Mouse (Mus musculus): ENCODE data around the gene Jam2.

Jam2 gene

DNA sequence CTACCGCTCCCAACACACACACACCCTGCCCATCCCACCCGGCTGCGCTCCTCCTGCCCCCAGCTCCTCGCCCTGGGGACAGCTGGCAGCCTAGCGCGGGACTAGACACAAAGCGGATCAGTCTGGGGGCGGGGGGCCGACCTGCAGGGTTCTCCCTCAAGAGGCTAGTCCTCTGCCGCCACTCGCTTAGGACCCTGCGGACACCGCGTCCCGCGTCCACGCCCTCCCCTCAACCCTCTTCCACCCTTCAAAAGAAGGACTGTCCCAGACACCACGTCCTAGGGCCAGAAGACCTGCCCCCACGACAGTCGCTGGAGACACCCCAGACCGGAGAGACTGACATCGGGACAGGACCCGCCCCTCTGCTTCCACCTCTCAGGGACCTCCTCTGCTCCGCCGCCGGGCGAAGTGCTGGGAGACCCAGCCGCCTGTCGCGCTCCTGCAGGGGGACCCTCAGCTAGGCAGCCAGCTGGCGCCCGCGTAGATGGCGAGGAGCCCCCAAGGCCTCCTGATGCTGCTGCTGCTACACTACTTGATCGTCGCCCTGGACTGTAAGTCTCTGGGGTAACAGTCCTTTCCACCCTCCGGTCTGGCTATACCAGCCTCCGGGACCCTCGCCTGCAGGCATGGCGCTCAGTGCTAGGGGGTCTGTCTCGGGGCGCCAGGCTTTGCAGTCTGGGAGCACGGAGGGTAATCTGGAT, at the start of gene Jam2:
Gene Jam2 (plus strand): TSS at position 121 of the 701 bp plus-strand sequence.
- peak; percentile 75 for DNase-seq

- DNase-seq: no peak
Measured at GRCm38 (mm10) chr16:84734806-84735165, 39.1 kb upstream of the Jam2 start.

DNA sequence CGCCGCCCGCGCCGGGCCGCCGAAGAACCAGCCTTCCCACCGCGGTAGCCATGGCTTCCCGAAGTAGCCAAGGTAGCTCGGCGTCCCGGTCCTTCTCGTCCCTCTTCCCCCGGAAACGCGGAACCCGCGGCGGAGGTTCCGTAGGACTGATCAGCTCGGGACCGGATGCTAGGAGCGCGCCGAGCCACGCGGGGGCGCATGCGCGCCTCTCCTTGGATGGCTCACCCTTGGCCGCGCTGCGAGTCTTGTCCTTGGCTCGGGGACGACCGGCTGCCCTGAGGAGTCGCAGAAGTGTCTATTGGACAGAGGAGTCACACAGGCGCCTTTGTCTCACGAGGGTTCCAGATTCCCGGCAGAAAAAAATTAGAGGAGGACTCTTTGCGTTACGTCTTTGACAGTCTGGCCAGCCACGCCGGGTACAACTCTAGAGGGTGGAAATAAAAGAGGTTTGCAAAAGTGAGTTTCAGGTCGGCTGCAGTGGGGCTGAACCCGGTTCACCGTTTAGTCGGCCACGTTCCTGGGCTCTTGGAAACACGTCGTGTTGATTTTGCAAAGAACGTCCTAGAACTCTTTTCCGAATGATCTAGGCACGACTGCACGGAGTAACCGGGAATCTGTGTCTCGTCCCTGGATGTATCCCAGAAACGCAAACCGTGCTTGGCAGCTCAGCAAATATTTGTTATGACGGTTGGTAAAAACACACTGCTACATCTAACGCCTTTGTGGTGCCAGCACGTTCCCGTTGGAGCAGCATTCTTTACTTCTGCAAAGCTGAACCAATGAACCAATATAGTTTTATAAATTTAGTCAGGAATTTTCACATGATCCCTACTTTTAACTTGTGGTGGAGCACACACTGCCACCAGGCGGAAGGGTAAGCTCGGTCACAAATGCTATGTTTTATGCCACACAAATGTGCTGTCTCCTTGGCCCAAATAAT, 38.5 kb upstream of the Jam2 start, which contains the start of gene Mrpl39:
Gene Mrpl39 (minus strand): TSS at position 577 of the 940 bp plus-strand sequence.
- peak; percentile 97 for DNase-seq

- no peak for DNase-seq
Measured at GRCm38 (mm10) chr16:84737358-84737757, 36.6 kb upstream of the Jam2 start.

DNA sequence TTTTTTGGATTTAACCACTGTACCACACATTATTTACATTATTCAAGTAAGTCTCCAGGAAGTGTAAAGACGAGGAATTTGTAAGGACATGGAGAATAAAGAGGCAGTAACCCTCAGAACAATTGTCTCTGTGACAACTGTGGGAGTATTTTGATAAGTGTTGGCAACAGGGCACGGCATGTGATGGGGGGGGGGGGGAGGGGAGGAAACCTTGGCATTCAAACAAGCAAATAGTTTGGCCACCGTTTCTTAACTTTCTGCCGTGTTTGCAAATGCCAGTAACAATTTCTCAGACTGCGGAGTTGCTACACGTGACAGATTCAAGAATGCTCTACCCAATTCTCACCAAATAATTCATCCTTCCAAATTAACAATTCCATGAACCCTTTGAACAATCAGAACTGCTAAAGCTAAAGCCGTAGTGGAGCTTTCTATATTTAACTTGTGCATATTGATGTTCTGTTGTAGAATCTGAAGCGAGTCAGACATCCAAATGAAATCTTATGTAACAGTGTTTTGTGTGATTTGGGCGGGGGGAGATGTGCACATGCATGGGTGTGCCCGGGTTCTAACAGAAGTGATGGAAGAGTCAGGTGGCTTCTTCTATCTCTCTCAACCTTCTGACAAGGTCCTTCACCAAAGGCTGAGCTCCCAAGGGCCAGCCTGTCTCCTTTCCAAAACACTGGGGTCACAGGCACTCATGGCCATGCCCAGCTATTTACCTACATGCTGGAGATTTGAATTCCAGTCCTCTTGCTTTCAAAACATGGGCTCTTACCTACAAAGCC, 29.0 kb upstream of the Jam2 start:
- no peak for DNase-seq

GRCm38 (mm10) chr16:84745721-84746306, 28.1 kb upstream of the Jam2 start:
- no peak for DNase-seq

GRCm38 (mm10) chr16:84767956-84768355, 6.0 kb upstream of the Jam2 start:
- no peak for DNase-seq

DNA sequence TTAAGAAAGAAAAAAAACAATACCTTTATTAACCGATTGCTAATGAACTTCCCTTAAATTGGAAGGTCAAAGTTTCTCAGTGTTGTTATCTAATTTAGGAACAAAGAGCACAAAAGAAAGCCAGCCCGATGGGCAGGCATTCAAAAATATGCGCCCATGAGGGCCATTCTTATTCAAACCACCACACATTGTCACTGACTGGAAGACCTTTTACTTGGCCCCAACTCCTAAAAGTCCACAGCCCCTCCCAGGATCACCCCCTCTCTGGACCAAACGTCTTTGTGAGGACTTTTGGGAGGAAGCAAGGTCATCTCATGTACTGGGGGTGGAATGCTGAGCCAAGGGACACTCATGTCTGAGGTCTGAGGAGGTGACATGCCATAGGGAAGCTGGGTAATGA, 4.7 kb upstream of the Jam2 start:
- no peak for DNase-seq

DNA sequence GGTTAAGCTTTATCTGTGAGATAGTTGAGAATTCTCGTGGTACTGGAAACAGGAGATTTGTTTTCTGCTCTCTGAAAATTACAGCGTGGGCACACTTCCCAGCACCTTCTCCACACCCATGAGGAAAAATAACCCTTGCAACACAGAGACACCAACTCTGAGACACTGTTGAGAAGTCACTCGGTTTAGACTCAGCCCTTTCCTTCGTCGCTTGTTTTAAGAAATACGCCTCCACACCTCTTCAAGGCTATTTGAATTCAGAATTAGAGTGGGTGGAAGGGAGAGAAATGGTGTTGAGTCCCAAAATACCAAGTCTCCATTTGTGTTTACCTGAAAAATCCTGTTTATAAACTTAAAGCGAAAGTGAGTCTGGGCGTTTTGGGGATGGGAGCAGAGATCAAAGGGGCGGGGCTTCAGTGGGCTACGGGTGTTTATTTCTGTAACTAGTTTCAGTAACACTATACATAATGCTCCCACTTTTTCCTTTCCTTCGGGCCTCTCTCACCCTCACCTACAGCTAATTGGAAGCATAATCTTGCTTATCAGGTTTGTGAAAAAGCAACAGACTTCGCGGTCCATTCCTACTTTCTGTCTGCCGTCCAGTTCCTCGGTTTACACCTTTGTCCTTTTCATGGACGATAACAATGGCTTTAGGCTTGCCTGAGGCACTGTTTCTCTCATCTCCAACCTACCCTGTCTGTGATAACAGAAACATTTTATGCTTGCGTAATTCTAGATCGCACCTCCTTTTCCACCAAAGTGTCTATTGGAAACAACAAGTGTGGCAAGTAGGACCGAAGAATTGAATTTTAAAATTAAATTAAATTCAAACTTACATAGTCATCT, 4.1 kb upstream of the Jam2 start:
- no peak for DNase-seq

DNA sequence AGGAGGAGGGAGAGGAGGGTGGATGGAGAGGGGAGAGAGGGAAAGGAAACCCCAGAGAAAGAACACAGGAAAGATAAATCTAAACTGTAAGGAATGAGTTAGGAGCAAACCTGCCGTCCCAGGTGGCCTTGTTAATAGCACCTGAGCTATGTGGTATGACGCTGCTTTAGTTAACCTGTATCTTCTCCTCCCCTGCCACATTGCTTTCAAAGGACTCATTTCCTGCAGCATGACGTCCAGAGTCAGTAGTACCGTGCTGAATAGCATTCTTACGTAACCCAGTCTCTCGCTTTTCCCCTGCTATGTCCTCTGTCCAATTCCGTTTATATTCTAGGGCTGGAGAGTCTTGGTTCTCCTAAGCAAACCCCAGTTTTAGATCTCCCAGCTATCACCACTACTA, 3.0 kb upstream of the Jam2 start:
- no peak for DNase-seq

GRCm38 (mm10) chr16:84771461-84771860, 2.5 kb upstream of the Jam2 start:
- DNase-seq: no peak

DNA sequence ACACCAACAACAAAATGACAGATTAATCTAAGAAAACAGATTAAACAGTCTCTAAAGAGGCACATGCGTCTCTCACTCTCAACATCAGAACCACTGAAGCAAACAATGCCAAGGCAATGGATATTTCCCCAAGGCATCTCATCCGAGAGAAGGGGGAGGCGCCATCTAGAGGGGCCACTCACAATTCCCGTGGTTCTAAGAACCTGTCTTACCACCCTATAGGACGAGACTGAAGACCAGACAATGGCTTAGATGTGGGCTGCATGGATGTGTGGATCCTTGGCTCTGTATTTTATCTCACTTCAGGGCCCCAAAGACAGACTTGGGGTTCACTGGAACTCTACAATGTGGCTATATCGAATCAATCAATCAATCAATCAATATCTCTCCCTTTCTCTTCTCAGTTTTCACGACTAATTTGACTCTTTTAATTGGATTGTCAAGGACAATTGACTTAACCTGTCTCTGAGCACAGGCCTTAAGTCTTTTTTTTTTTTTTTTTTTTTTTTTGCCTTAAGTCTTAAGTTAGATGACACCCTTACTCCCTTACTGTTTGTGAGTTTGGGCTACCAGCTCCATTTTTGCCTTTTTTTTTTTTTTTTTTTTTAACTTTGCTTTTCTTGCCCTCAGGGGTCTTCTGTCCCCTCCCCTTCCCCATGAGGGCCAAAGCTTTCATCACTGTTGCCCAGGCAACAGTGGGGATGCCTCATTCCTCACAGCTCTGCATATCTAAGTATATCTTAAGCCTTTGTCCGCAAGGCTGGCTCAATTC, 1.2 kb upstream of the Jam2 start:
- DNase-seq: no peak

- DNase-seq: no peak
Measured at GRCm38 (mm10) chr16:84773268-84773861, 558 bp upstream of the Jam2 start.

GRCm38 (mm10) chr16:84774761-84775231, 873 bp downstream of the Jam2 start:
- peak; percentile 46 for DNase-seq

DNA sequence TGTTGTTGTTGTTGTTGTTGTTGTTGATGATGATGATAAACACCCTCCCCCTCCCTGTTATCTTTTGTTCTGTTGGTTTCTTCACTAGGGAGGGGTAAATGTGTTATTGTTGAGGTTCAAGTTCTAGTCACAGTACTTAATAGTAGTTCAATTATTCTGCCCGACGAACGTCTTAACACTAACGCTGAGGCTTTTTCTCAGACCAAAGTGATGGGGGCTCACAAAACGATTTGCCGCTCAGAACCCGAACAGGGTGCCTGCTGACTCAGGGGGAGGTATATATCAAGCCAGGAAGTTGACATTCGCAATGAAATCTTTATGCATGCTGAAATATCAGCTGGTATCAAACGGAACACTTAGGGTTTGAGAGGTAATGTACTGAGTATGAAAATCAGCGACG, 1.4 kb downstream of the Jam2 start:
- DNase-seq: no peak

DNA sequence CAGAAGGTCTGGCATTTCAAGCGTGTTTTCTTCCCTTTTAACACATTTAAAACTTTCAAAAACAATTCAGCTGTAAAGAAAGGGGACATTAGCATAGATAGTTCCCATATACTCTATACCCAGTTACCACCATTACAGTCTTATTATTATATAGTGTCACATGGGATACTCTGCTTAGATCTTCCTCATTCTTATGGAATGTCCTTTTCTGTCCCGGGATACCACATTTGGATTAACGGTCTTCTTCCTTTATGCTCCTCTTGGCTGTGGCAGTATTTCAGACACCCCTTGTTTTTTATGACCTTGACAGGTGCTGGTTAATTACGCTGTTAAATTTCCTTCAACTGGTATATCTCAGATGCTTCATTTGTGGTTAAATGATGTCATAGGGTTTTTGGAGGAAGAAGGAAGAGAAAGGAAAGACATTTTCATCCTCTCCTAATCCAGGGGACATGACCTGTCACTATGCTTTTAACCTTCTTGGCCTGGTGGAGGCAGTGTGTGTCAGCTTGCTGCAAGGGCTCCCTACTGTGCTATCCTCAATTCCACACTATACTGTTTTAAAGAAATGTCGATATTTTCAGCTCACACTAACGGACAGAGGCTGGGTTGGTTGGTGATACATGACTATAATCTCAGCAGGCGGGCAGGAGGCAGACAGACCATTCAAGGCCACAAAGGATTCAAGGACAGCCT, 2.3 kb downstream of the Jam2 start:
- peak; percentile 16 for DNase-seq

- DNase-seq: no peak
Measured at GRCm38 (mm10) chr16:84778431-84778830, 4.5 kb downstream of the Jam2 start.

GRCm38 (mm10) chr16:84778861-84779630, 5.1 kb downstream of the Jam2 start:
- DNase-seq: no peak

- DNase-seq: no peak
Measured at GRCm38 (mm10) chr16:84779718-84780117, 5.8 kb downstream of the Jam2 start.
